Mouse (Mus musculus): Measurements from ENCODE around the gene Tap1. TPM values are rescaled to one million over a fixed set of nuclear protein-coding genes. Genes with fewer than 3 reads are reported as not detected.

The Tap1 gene
- total and polyA plus RNA-seq, 3 experiments = 102 to 184 (median 157) TPM

- in situ Hi-C loops (cut with MboI; ENCODE audit: low pct_ligation_motif_present, low pct_unique_long_range_greater_than_20kb, low sequenced_read_pairs) = no loop called here
- H3K36me3 ChIP-seq (replicated peaks in 1 of 2; ENCODE audit: control insufficient read depth in 1 of 2, insufficient read depth in 1 of 2, low read length in 1 of 2) = peaks cover 0 to 10% of the 10 kb centered on the region in 2 experiments
- dilution Hi-C loops (cut with MboI; ENCODE audit: extremely low pct_ligation_motif_present, extremely low pct_unique_long_range_greater_than_20kb, low sequenced_read_pairs) = no loop called here
- DNase-seq (ENCODE audit: extremely low read depth) = no peak
- TF ChIP-seq RCOR1 (conservative IDR thresholded peaks at IDR 0.05; ENCODE audit: low read depth, low read length) (no peak), UBTF (IDR thresholded peaks at IDR 0.05; ENCODE audit: low read depth, low read length) (no peak), MAX (IDR thresholded peaks at IDR 0.05; ENCODE audit: low read length) (no peak), SMC3 (IDR thresholded peaks at IDR 0.05; ENCODE audit: low read depth, low read length) (no peak), RAD21 (IDR thresholded peaks at IDR 0.05; ENCODE audit: low read depth, low read length) (no peak), MYC (IDR thresholded peaks at IDR 0.05; ENCODE audit: low read depth, low read length) (no peak), CHD1 (IDR thresholded peaks at IDR 0.05; ENCODE audit: low read depth, low read length) (no peak), SIN3A (IDR thresholded peaks at IDR 0.05; ENCODE audit: low read length) (no peak), POLR2A (IDR thresholded peaks at IDR 0.05; ENCODE audit: low read depth, low read length) (no peak), MXI1 (IDR thresholded peaks at IDR 0.05; ENCODE audit: low read depth, low read length) (no peak)
- peaks cover 0 to 31% of the 10 kb centered on the region in 2 experiments; a peak in 3 of 4 replicates for H3K4me1 ChIP-seq (ENCODE audit: control insufficient read depth in 1 of 2, insufficient read depth in 2 of 2)
- no peak overlapping the region for H3K4me3 ChIP-seq (replicated peaks in 1 of 3; ENCODE audit: low read depth in 2 of 3, low read length in 2 of 3, poor library complexity in 1 of 3)
- H3K79me2 ChIP-seq (replicated peaks; ENCODE audit: control insufficient read depth, extremely low read depth, insufficient read depth, poor library complexity, severe bottlenecking) = no peaks in the 10 kb centered on the region
- no peak overlapping the region for H3K27ac ChIP-seq (ENCODE audit: insufficient read depth, low read depth)
- H3K4me2 ChIP-seq (ENCODE audit: insufficient read depth, low read depth, poor library complexity, severe bottlenecking) = no peak overlapping the region
- no peaks in the 10 kb centered on the region for H3K27me3 ChIP-seq (replicated peaks)
- no peak overlapping the region for H3K9ac ChIP-seq (ENCODE audit: insufficient read depth, low read depth)
- H3K9me3 ChIP-seq (replicated peaks; ENCODE audit: low read length) = peaks cover 7% of the 10 kb centered on the region
Observed at GRCm38 (mm10) chr17:34236691-34237090, 49.3 kb downstream of the Tap1 start.

- H3K27ac ChIP-seq (ENCODE audit: insufficient read depth, low read depth) = no peak overlapping the region
- dilution Hi-C loops (cut with MboI; ENCODE audit: extremely low pct_ligation_motif_present, extremely low pct_unique_long_range_greater_than_20kb, low sequenced_read_pairs) = no loop called here
Observed at GRCm38 (mm10) chr17:34237741-34238140, 50.4 kb downstream of the Tap1 start.

More at GRCm38 (mm10) chr17:34237741-34238140, 50.4 kb downstream of the Tap1 start:
- Histone ChIP-seq H3K79me2 (replicated peaks; ENCODE audit: control insufficient read depth, extremely low read depth, insufficient read depth, poor library complexity, severe bottlenecking) (no peaks in the 10 kb centered on the region), H3K9me3 (replicated peaks; ENCODE audit: low read length) (peaks cover 10% of the 10 kb centered on the region), H3K27me3 (replicated peaks) (no peaks in the 10 kb centered on the region), H3K9ac (ENCODE audit: insufficient read depth, low read depth) (no peak overlapping the region), H3K36me3 (replicated peaks in 1 of 2; ENCODE audit: control insufficient read depth in 1 of 2, insufficient read depth in 1 of 2, low read length in 1 of 2) (peaks cover 0 to 20% of the 10 kb centered on the region in 2 experiments), H3K4me3 (replicated peaks in 1 of 3; ENCODE audit: low read depth in 2 of 3, low read length in 2 of 3, poor library complexity in 1 of 3) (no peak overlapping the region), H3K4me2 (ENCODE audit: insufficient read depth, low read depth, poor library complexity, severe bottlenecking) (no peak overlapping the region), H3K4me1 (ENCODE audit: control insufficient read depth in 1 of 2, insufficient read depth in 2 of 2) (peaks cover 0 to 35% of the 10 kb centered on the region in 2 experiments; a peak in 3 of 4 replicates)
- no peak for DNase-seq (ENCODE audit: extremely low read depth)
- in situ Hi-C loops (cut with MboI; ENCODE audit: low pct_ligation_motif_present, low pct_unique_long_range_greater_than_20kb, low sequenced_read_pairs) = no loop called here
- no peak for TF ChIP-seq GABPA (IDR thresholded peaks at IDR 0.05; ENCODE audit: insufficient replicate concordance, low read depth, low read length)
- TF ChIP-seq BHLHE40 (IDR thresholded peaks at IDR 0.05; ENCODE audit: low read depth, low read length) = no peak
- no peak for TF ChIP-seq HCFC1 (IDR thresholded peaks at IDR 0.05; ENCODE audit: low read depth, low read length)
- no peak for TF ChIP-seq SMC3 (IDR thresholded peaks at IDR 0.05; ENCODE audit: low read depth, low read length)
- no peak for TF ChIP-seq IRF4 (IDR thresholded peaks at IDR 0.05; ENCODE audit: low read depth, low read length)
- no peak for TF ChIP-seq TBP (conservative IDR thresholded peaks at IDR 0.05; ENCODE audit: low read depth, low read length)
- no peak for TF ChIP-seq TCF12 (IDR thresholded peaks at IDR 0.05; ENCODE audit: low read depth, low read length)
- no peak for TF ChIP-seq EP300 (IDR thresholded peaks at IDR 0.05; ENCODE audit: low read length)
- no peak for TF ChIP-seq ELF1 (IDR thresholded peaks at IDR 0.05; ENCODE audit: low read depth, low read length)
- TF ChIP-seq JUND (conservative IDR thresholded peaks at IDR 0.05; ENCODE audit: low read depth, low read length) = no peak
- TF ChIP-seq MAX (IDR thresholded peaks at IDR 0.05; ENCODE audit: low read length) = no peak
- no peak for TF ChIP-seq USF2 (conservative IDR thresholded peaks at IDR 0.05; ENCODE audit: low read depth, low read length)
- TF ChIP-seq CHD2 (IDR thresholded peaks at IDR 0.05; ENCODE audit: low read length) = no peak
- no peak for TF ChIP-seq USF1 (IDR thresholded peaks at IDR 0.05; ENCODE audit: low read depth, low read length)
- no peak for TF ChIP-seq ZKSCAN1 (IDR thresholded peaks at IDR 0.05; ENCODE audit: borderline replicate concordance, low read depth, low read length)
- TF ChIP-seq MXI1 (IDR thresholded peaks at IDR 0.05; ENCODE audit: low read depth, low read length) = no peak
- TF ChIP-seq SIN3A (IDR thresholded peaks at IDR 0.05; ENCODE audit: low read length) = no peak
- no peak for TF ChIP-seq MYC (IDR thresholded peaks at IDR 0.05; ENCODE audit: low read depth, low read length)

All from CH12.LX (cell line).